Mouse (Mus musculus): ENCODE data around the gene Smcp.

Smcp gene

GRCm38 (mm10) chr3:92588858-92589257, at the start of gene Smcp:
Gene Smcp (minus strand): TSS chr3:92588997.
- DNase-seq (ENCODE audit: low read depth): no peak

- DNase-seq (ENCODE audit: low read depth): no peak
These were observed 49.8 kb upstream of the Smcp start for GRCm38 (mm10) chr3:92638653-92638991.

- DNase-seq (ENCODE audit: low read depth): no peak
These were observed 49.2 kb upstream of the Smcp start for GRCm38 (mm10) chr3:92637745-92638652.

GRCm38 (mm10) chr3:92621560-92621959, 32.8 kb upstream of the Smcp start, which contains the start of gene Lce6a:
Gene Lce6a (minus strand): TSS chr3:92621660.
- DNase-seq (ENCODE audit: low read depth): no peak

DNA sequence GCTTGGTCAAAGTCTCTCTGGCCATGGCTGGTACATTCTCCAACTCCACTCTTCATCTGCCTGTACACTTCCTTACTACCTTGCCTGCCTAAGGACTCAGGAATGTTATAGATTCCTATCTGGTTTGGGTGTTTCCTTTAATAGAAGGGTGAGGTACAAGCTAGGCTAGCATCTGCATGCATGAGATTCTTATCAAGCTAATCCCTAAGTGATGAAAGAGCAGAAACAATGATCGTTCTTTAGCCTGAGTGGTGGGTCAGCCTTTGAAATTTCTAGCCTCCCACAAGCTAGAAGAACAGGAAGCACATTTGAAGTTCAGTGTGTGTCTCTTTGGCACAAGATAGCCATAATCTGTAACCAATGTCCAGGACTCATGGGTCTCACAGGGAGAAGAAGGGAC, 21.0 kb upstream of the Smcp start:
- no peak for DNase-seq (ENCODE audit: low read depth)

GRCm38 (mm10) chr3:92607392-92607791, 18.6 kb upstream of the Smcp start, which contains the start of gene 2210017I01Rik:
Gene 2210017I01Rik (minus strand): TSS chr3:92607492.
- no peak for DNase-seq (ENCODE audit: low read depth)

- no peak for DNase-seq (ENCODE audit: low read depth)
These were observed 13.4 kb upstream of the Smcp start for GRCm38 (mm10) chr3:92602169-92602568.

GRCm38 (mm10) chr3:92600456-92600855, 11.7 kb upstream of the Smcp start:
- DNase-seq (ENCODE audit: low read depth): no peak

GRCm38 (mm10) chr3:92599973-92600372, 11.2 kb upstream of the Smcp start:
- DNase-seq (ENCODE audit: low read depth): no peak

GRCm38 (mm10) chr3:92598429-92598828, 9.6 kb upstream of the Smcp start:
- DNase-seq (ENCODE audit: low read depth): no peak

DNA sequence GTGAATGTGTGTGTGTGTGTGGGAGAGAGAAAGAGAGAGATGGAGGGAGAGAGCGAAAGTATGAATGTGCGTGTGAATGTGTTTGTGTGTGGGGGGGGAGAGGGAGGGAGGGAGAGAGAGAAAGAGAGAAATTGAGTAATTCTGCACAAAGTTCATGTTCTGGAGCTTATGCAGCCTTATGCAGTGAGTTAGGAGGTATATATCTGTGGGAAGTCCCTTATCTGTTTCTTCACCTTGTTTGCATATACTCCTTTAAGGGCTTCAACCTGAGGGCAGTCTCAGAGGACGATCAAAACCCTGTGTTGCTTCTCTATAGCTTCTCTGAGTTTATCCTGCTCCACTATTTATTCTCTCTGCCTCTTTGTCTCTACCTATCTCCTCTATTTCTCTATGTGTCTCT, 1.6 kb downstream of the Smcp start:
- DNase-seq (ENCODE audit: low read depth): no peak

- DNase-seq (ENCODE audit: low read depth): no peak
These were observed 3.7 kb downstream of the Smcp start for GRCm38 (mm10) chr3:92585055-92585454.

DNA sequence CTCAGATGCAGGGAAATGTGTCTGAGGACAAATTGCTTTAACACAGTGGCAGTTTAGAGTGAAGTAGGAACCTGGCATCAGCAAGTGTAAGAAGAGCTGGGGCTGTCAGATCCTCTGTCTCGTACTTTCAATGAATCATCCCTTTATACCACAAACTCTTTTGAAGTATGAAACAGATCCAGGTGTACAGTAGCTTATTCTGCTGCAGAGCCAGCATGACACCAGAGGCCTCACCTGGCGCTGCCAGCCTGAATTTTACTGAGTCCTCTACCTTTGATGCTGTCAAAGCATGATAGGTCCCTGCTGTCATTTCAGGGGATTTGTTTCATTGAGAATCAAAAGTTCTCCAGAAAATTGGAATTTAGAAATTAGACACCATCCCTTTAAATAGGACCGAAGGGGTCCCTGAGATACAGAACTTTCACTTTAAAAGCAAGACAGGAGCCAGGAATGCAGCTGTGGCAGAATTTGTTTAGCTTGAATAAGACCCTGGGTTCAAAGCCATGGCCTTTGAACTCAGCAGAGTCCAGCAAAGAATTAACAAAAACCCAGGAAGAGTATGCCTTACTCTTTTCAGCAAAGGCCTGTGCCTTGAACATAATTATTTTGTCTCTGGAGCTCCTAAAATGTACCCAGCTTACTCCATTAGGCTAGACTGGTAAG, 5.5 kb downstream of the Smcp start:
- DNase-seq (ENCODE audit: low read depth): no peak

DNA sequence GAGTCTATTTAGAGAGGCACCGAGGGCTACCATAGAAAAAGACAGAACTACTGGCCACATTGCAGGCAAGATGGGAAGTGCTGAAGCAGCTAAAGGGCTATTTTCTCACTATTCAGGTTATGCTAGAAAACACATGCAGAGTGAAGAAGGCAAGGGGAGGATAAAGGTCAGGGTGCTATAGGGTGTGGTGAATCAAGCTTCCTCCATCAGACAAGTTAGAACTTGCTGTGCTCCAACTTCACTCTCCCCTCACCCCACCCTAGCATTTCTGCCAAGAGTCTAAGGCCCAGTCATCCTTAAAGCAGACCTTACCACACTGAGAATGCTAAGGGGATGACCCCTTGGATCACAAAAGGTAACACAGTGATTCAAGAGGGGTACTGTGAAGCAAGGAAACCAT, 9.3 kb downstream of the Smcp start:
- DNase-seq (ENCODE audit: low read depth): no peak

DNA sequence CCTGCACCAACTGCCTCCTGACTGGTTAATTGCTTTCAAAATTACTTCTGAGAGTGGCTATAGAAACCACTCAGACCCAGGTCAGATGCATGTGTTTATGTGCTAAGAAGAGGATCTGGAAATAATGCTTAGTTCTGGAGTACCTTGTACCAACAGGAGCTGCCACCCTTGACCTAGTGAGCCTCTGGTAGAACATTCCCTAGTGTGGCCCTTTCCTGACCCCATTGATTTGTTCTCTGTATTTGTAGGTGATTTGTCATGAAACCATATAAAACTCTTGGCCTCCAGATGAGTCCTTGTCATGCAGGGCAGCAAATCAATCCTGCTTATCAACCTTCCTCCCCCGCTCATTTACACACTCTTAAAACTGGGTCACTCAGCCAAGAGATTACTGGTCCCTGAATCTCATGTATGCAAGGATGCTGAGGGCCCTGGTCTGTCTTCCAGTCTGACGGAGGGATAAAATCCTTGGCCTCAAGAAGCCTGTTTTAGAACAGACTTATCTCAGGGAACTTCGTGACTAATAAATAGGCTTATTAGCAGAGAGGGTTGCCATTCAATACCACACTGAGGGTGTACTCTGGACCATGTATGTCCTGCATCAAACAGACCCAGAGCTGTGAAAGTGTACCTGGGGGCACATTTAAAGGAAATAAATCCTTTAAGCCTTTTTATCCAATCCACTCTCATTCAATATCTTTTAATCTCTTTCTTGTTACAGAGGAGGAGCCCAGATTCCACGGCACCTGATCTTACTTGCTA, 10.0 kb downstream of the Smcp start:
- no peak for DNase-seq (ENCODE audit: low read depth)

GRCm38 (mm10) chr3:92573449-92574041, 15.3 kb downstream of the Smcp start, which contains the start of gene Ivl:
Gene Ivl (minus strand): TSS chr3:92573735.
- DNase-seq (ENCODE audit: low read depth): no peak

DNA sequence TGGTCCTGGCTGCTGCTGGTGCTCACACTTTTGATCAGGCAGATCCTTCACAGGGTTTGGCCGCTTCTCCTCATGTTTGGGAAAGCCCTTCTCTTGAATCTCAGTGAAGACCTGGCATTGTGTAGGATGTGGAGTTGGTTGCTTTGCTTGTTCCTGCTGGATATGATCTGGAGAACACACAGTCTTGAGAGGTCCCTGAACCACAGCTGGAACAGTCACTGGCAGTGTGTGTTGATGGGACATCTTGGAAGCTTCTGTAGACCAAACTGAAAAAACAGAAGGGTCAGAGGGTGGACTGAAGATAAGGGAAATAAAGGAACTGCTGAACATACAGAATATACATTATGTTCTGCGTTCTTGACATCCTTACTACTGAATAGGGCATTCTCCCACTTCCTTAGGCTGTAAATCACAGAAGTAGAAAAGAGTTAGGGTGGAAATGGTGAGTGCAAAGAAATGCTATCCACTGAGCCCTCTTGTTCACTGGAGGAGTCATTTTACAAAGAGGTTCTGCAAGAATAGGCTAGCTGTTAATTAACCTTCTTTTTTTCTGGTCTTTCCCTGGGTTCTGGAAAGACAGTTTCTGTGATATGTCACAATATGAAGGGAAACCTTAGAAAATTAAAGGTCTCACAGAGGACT, 16.2 kb downstream of the Smcp start:
- no peak for DNase-seq (ENCODE audit: low read depth)

DNA sequence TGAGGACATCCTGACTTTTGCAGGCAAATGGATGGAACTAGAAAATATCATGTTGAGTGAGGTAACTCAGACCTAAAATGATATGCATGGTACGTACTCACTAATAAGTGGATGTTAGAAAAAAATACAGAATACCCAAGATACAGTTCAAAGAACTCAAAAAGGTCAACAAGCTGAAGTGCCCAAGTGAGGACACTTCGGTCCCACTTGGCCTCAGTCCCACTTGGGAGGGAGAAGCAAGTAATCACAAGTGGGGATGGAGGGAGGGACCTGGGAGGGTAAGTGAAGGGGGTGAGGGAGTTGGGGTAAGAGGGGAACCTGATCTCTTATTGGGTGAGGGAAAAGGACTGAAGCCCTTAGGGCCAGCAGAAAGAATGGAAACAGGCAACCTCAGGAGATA, 20.0 kb downstream of the Smcp start:
- no peak for DNase-seq (ENCODE audit: low read depth)

DNA sequence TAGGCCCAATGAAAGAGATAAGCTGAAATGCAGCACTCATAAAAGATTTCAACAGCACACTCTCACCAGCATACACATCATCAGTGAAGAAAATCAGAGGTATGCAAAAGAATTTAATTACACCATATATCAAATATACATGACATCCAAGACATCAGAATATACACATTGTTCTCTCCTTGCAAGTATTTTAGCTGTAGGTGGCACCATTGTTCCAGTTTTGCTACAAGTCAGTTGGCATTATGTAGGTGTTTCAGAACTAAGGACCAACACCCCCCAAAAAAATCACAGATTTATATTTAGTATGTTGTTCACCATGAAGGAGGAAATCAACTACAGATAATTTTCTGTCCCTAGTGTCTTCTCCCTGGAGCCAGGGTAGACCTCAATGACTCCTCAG, 23.4 kb downstream of the Smcp start:
- DNase-seq (ENCODE audit: low read depth): no peak

DNA sequence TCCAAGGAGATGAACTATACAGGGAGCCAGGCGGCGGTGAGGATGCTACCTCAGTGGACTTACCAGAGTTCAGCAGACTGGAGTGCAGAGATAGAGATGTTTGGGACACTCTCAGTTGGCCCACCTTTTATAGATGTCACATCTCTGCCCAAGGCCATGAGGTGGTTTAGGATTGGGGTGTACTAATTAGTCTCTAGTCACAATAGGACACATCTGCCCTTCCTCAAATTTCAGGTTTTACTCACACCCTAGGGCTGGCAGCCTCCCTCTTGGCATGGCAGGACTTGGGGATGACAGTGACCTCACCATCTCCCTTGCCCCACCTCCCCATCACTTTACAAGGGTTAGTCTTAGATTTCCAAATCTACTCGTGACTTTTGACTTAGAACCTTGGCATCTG, 54.4 kb downstream of the Smcp start, which contains the start of gene 2310046K23Rik:
Gene 2310046K23Rik (minus strand): TSS at position 101 of the 400 bp plus-strand sequence.
- no peak for DNase-seq (ENCODE audit: low read depth)
